Mouse (Mus musculus) neural tube, embryonic 15.5 days (tissue): ENCODE data around the gene Col11a1. TPM values are rescaled to one million over a fixed set of nuclear protein-coding genes. Genes with fewer than 3 reads are reported as not detected.

Experiments
- ATAC-seq: fragments of 200-750 bp; cut with Nextera tagmentation; 2 replicates; pipeline ENCODE4 v1.8.0; 2017; ENCODE audit warnings: mild to moderate bottlenecking, moderate TSS enrichment, moderate library complexity; ENCODE audit not compliant: low FRiP score
- H3K27ac ChIP-seq: fragments of 300-500 bp; sonication (generic); replicated peaks from 2 replicates; pipeline ENCODE4 v1.5.1; 2015; ENCODE audit warnings: mild to moderate bottlenecking, inconsistent platforms
- H3K27me3 ChIP-seq: fragments of 300-500 bp; sonication (generic); replicated peaks from 2 replicates; pipeline ENCODE4 v1.6.1; 2015; ENCODE audit warnings: inconsistent platforms
- H3K36me3 ChIP-seq: fragments of 300-500 bp; sonication (generic); 2 replicates; pipeline ENCODE4 v1.6.1; 2015; ENCODE audit warnings: inconsistent platforms
- H3K4me1 ChIP-seq: fragments of 300-500 bp; sonication (generic); 2 replicates; pipeline ENCODE4 v1.6.1; 2015; ENCODE audit warnings: inconsistent platforms
- H3K4me2 ChIP-seq: fragments of 300-500 bp; sonication (generic); 2 replicates; pipeline ENCODE4 v1.6.1; 2015; ENCODE audit warnings: inconsistent platforms, mild to moderate bottlenecking, moderate library complexity
- H3K4me3 ChIP-seq: fragments of 300-500 bp; sonication (generic); replicated peaks from 2 replicates; pipeline ENCODE4 v1.5.1; 2015; ENCODE audit warnings: mild to moderate bottlenecking, inconsistent platforms
- H3K9ac ChIP-seq: fragments of 300-500 bp; sonication (generic); replicated peaks from 2 replicates; pipeline ENCODE4 v1.6.1; 2015; ENCODE audit warnings: mild to moderate bottlenecking, inconsistent platforms
- H3K9me3 ChIP-seq: fragments of 300-500 bp; sonication (generic); replicated peaks from 2 replicates; pipeline ENCODE4 v1.6.1; 2016; ENCODE audit warnings: inconsistent platforms
- WGBS: fragments of 180-500 bp; shearing (Covaris S2); methylation state at CpG from one replicate; pipeline ENCODE4 v1.1.7; 2015; ENCODE audit warnings: mixed read lengths; 5-methylcytosine and 5-hydroxymethylcytosine counted together
- polyA plus RNA-seq: library from polyadenylated mRNA; unstranded; fragments of >200 nt; fragmentation: Nextera tagmentation; extraction: Ambion mirVana; gene quantifications from 2 replicates; pipeline ENCODE4 v1.2.1, GENCODE M21; 2015

Col11a1 gene
- polyA plus RNA-seq = 18.6 and 26.4 TPM in 2 replicates

DNA sequence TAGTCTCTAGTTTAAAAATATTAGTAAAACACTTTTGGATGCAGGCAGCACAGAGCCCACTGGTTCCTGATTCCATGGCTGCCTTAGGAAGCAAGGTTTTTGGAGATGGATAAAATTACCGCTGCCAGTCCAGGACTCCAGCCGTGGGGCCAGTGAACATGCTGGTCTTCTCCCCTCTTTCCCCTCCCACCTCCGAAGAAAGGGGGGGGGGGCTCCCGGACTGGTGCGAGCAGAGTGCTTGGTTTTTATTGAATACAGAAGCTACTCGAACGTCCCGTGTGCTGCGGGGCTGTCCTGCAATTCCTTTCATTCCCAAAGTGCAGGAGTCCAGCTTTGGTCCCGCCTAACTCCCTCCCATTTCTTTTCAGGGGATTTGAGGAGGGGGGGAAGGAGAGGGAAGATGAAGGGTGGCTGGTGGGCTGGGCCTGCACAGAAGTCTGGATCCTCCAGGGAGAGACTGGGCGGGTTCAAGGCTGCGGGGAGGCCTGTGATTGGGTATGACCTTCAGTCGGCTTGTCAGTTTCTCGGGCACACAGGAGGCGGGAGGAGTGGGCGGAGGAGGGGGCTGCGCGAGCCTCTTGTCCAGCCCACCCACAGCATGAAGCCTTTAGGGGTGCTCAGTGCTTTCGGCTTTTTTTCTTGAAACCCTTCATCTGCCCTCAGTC is at the start of gene Col11a1:
Gene Col11a1, plus strand, starts transcription at position 570 of the 665 bp plus-strand sequence.
- H3K27me3 ChIP-seq = no peaks in the 10 kb centered on the region
- 0% methylated on average over 19 of the region's 19 CpGs for WGBS
- ATAC-seq = peak; percentile 96
- peak within 1 kb of the TSS; percentile 59 for H3K9ac ChIP-seq
- peak within 1 kb of the TSS; percentile 70 for H3K27ac ChIP-seq
- peaks cover 18% of the 10 kb centered on the region for H3K4me1 ChIP-seq
- H3K4me2 ChIP-seq = peak within 1 kb of the TSS; percentile 96
- H3K9me3 ChIP-seq = no peaks in the 10 kb centered on the region
- peak within 1 kb of the TSS; percentile 65 for H3K4me3 ChIP-seq
- no peaks in the 10 kb centered on the region for H3K36me3 ChIP-seq

GRCm38 (mm10) chr3:113990936-113991335 is 39.4 kb upstream of the Col11a1 start:
- Histone ChIP-seq H3K27ac (no peak overlapping the region), H3K27me3 (no peaks in the 10 kb centered on the region), H3K4me2 (no peak overlapping the region), H3K4me1 (no peaks in the 10 kb centered on the region), H3K9ac (no peak overlapping the region), H3K4me3 (no peak overlapping the region), H3K36me3 (no peaks in the 10 kb centered on the region), H3K9me3 (no peaks in the 10 kb centered on the region)
- no peak for ATAC-seq
- WGBS = 81% methylated on average over 6 of the region's 6 CpGs

DNA sequence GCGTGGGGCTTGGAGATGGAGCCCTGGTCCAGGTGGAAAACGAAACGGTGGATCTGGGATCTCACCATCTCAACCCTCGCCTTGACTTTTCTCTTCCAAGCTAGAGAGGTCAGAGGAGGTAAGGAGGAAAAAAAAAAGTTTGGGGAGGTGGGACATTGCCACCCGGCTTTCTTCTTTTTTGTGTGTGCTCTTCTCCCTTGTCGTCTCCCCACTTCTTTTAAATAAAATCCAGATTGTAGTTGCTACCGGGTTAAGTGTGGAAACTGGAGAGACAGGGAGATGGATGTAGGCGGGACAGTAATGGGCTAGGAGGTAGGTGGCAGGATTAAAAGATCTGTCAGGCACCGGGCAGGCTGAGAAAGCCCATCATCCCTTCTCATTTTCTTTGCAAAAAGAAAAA is 546 bp downstream of the Col11a1 start:
- Histone ChIP-seq H3K36me3 (no peaks in the 10 kb centered on the region), H3K9ac (peak overlapping the region; percentile 59), H3K4me1 (peaks cover 18% of the 10 kb centered on the region), H3K27ac (peak overlapping the region; percentile 65; the same call in 1 of the 2 replicates), H3K4me3 (peak overlapping the region; percentile 65), H3K4me2 (peak overlapping the region; percentile 96), H3K9me3 (no peaks in the 10 kb centered on the region), H3K27me3 (no peaks in the 10 kb centered on the region)
- WGBS = 0% methylated on average over 9 of the region's 9 CpGs
- ATAC-seq = no peak

- H3K4me2 ChIP-seq = peak overlapping the region; percentile 96
- H3K4me1 ChIP-seq = peaks cover 18% of the 10 kb centered on the region
- H3K27ac ChIP-seq = peak overlapping the region; percentile 70
- peak overlapping the region; percentile 65 for H3K4me3 ChIP-seq
- H3K9me3 ChIP-seq = no peaks in the 10 kb centered on the region
- H3K27me3 ChIP-seq = no peaks in the 10 kb centered on the region
- H3K9ac ChIP-seq = peak overlapping the region; percentile 59
- H3K36me3 ChIP-seq = no peaks in the 10 kb centered on the region
- ATAC-seq = peak; percentile 65
- 1% methylated on average over 21 of the region's 21 CpGs for WGBS
These were observed 1.2 kb downstream of the Col11a1 start for GRCm38 (mm10) chr3:114031351-114032213.

DNA sequence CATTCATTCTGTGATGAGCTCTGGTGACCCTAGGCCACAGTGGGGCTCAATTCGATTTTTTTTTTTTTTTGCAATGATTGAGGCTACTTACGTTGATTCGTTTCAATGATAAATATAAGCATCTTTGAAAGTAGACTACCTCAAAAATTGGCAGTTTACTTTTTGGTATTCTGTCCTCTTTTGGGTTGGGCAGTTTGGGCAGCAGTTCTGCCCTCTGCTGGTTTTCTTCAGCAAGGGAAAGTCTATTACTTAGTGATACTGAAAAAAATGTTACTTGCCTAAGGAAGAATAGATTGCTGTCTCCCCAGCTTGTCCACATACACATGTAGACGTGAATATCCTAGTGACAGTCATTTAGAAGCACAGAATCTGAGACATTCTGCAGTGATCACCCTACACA is 2.0 kb downstream of the Col11a1 start:
- peak overlapping the region; percentile 59 for H3K9ac ChIP-seq
- H3K27ac ChIP-seq = peak overlapping the region; percentile 70
- H3K36me3 ChIP-seq = no peaks in the 10 kb centered on the region
- peaks cover 18% of the 10 kb centered on the region for H3K4me1 ChIP-seq
- WGBS = 4% methylated on average over 4 of the region's 4 CpGs
- peak overlapping the region; percentile 65 for H3K4me3 ChIP-seq
- H3K4me2 ChIP-seq = peak overlapping the region; percentile 96
- ATAC-seq = 0 out of 2 replicates have a peak, but pooled peaks have one; percentile 29
- H3K9me3 ChIP-seq = no peaks in the 10 kb centered on the region
- no peaks in the 10 kb centered on the region for H3K27me3 ChIP-seq

- no peaks in the 10 kb centered on the region for H3K27me3 ChIP-seq
- H3K4me3 ChIP-seq = no peak overlapping the region
- H3K27ac ChIP-seq = no peak overlapping the region
- no peaks in the 10 kb centered on the region for H3K9me3 ChIP-seq
- H3K4me2 ChIP-seq = no peak overlapping the region
- no peaks in the 10 kb centered on the region for H3K4me1 ChIP-seq
- H3K9ac ChIP-seq = no peak overlapping the region
- no peak for ATAC-seq
- no peaks in the 10 kb centered on the region for H3K36me3 ChIP-seq
These were observed 22.1 kb downstream of the Col11a1 start for GRCm38 (mm10) chr3:114052406-114052805.

DNA sequence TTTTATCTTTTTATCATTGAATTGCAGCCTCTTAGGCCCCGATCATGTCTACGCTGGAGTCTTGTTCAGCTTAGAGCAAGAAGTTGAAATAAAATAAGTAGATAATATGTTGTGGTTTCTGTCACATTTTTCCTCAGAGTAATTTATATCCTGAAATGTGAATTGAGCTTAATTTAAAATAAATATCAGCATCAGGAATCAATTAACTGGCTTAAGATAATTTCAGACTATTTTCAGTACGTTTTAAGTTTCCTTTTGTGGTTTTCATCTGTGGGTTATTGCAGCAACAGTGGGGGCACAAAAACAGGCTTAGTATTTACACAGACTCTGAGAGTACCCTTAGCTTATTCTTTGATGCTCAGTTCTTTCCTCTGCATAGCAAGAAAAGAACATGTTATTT is 23.2 kb downstream of the Col11a1 start:
- H3K4me2 ChIP-seq = no peak overlapping the region
- H3K36me3 ChIP-seq = no peaks in the 10 kb centered on the region

GRCm38 (mm10) chr3:114065123-114065522 is 34.8 kb downstream of the Col11a1 start:
- WGBS = 76% methylated on average over 4 of the region's 4 CpGs
- Histone ChIP-seq H3K4me2 (peak overlapping the region; percentile 38; the same call in 1 of the 2 replicates), H3K9me3 (no peaks in the 10 kb centered on the region), H3K4me3 (no peak overlapping the region), H3K27ac (peak overlapping the region; percentile 14; the same call in 1 of the 2 replicates), H3K27me3 (no peaks in the 10 kb centered on the region), H3K9ac (no peak overlapping the region), H3K36me3 (peaks cover 11% of the 10 kb centered on the region; the same call in 1 of the 2 replicates), H3K4me1 (peaks cover 8% of the 10 kb centered on the region; the same call in 1 of the 2 replicates)
- no peak for ATAC-seq

More for the DNA sequence above, 23.2 kb downstream of the Col11a1 start:
- no peaks in the 10 kb centered on the region for H3K9me3 ChIP-seq
- H3K27me3 ChIP-seq = no peaks in the 10 kb centered on the region
- H3K4me3 ChIP-seq = no peak overlapping the region
- no peak overlapping the region for H3K9ac ChIP-seq
- no peak for ATAC-seq
- no peaks in the 10 kb centered on the region for H3K4me1 ChIP-seq
- no peak overlapping the region for H3K27ac ChIP-seq
- 78% methylated on average over 3 of the region's 3 CpGs for WGBS

DNA sequence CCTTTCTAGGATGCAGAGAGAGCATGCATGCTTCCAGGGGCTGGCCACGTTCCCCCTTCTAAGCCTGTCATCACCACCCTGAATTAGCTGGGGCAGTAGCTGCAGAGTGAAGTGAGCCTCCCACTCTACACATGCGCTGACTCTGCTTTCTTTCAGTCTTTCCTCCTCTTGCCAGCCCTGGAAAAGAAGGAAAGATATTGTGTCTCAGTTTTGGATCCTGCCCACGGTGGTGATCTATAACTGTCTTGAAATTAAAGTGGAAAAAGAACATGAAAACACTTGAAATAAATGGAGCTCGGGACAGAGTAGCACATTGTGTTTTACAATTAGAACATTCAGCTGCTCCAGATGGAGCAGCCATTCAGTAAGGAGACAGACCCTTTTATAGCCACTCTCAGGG is 35.2 kb downstream of the Col11a1 start:
- Histone ChIP-seq H3K27ac (peak overlapping the region; percentile 14; the same call in 1 of the 2 replicates), H3K4me2 (peak overlapping the region; percentile 38), H3K36me3 (peaks cover 11% of the 10 kb centered on the region; the same call in 1 of the 2 replicates), H3K4me1 (peaks cover 8% of the 10 kb centered on the region; the same call in 1 of the 2 replicates), H3K4me3 (no peak overlapping the region), H3K27me3 (no peaks in the 10 kb centered on the region), H3K9me3 (no peaks in the 10 kb centered on the region), H3K9ac (no peak overlapping the region)
- ATAC-seq = peak; percentile 66; the same call in 1 of the 2 replicates
- WGBS = 17% methylated on average over 4 of the region's 4 CpGs

DNA sequence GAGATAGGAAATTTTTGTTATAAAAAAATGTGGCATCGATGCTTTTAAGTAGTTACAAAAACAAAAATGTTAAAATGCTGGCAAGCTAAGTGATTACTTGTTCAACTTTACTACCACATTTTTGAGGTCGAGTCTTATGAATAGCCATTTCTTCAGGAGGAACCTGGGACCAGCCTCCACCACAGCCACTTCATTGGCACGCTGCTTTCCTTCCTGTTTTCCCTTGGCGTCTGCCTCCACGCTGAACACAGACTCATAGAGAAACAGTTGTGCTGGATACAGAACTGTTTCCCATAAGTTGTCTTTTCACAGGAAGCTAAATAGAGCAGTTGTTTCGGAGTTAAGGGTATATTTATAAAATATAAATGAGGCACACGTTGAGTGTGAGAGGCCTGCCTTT is 69.0 kb downstream of the Col11a1 start:
- no peaks in the 10 kb centered on the region for H3K9me3 ChIP-seq
- no peak for ATAC-seq
- H3K4me3 ChIP-seq = no peak overlapping the region
- H3K27ac ChIP-seq = no peak overlapping the region
- no peaks in the 10 kb centered on the region for H3K27me3 ChIP-seq
- H3K36me3 ChIP-seq = no peaks in the 10 kb centered on the region
- 72% methylated on average over 7 of the region's 7 CpGs for WGBS
- no peak overlapping the region for H3K4me2 ChIP-seq
- no peak overlapping the region for H3K9ac ChIP-seq
- H3K4me1 ChIP-seq = no peaks in the 10 kb centered on the region

DNA sequence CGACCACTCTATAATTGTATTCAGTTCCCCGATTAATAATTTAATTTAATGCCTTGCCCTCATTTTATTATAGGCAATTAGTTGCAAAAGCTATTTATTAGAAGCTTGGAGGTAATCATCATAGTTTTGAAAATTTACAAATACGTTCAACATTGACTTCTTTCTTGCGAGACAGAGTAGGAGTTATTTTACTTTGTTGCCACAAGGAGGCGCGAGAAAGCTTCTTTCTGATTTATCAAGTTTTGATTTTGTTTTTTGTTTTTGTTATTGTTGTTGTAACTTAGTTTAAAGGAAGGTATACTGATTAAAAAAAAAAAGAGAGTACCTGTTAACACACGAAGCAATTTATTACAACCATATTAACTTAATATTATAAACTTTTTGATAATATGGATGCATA is 76.8 kb downstream of the Col11a1 start:
- ATAC-seq = no peak
- Histone ChIP-seq H3K36me3 (peaks cover 3% of the 10 kb centered on the region; the same call in 1 of the 2 replicates), H3K27me3 (no peaks in the 10 kb centered on the region), H3K9me3 (no peaks in the 10 kb centered on the region), H3K4me2 (no peak overlapping the region), H3K4me3 (no peak overlapping the region), H3K4me1 (no peaks in the 10 kb centered on the region), H3K9ac (no peak overlapping the region), H3K27ac (no peak overlapping the region)
- 25% methylated on average over 7 of the region's 7 CpGs for WGBS
